Mouse (Mus musculus): ENCODE measurements around the gene Adgrl4. TPM values are rescaled to one million over a fixed set of nuclear protein-coding genes. Genes with fewer than 3 reads are reported as not detected.

The Adgrl4 gene
- 5.0 and 6.4 TPM in 2 replicates for polyA plus RNA-seq (2015; fragmentation: Nextera tagmentation; extraction: Ambion mirVana)

DNA sequence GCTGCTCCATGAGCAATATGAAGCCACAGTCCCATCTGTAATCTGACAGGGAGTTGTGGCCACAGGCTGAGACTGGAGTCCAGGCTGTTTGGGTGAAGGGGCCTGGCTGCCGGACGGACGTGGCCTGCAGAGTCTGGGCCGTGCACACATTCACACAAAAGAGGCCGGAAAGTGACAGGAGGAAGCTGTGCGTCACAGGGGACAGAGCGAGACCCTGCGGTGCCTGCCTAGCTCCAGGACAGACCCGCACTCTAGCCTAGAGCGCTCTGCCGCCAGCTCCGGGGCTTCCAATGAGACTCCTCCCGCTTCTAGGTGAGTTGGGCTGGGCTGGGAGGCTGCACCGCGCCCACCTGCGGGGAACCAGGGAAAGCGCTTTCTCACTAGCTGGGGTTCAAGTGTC is at the start of gene Adgrl4:
Gene Adgrl4, plus strand, starts transcription at position 195 of the 400 bp plus-strand sequence.
- peak; percentile 51; the same call in 1 of the 2 replicates for ATAC-seq (ENCODE audit: low FRiP score, low read depth)
- Histone ChIP-seq H3K9ac (peak within 1 kb of the TSS; percentile 51), H3K4me1 (peaks cover 8% of the 10 kb centered on the region), H3K4me3 (peak within 1 kb of the TSS; percentile 35), H3K27ac (no peak within 1 kb of the TSS), H3K9me3 (no peaks in the 10 kb centered on the region), H3K27me3 (peaks cover 13% of the 10 kb centered on the region), H3K36me3 (no peaks in the 10 kb centered on the region), H3K4me2 (replicated peaks) (peak within 1 kb of the TSS; percentile 66)
- 5% methylated on average over 17 of the region's 17 CpGs for WGBS

DNA sequence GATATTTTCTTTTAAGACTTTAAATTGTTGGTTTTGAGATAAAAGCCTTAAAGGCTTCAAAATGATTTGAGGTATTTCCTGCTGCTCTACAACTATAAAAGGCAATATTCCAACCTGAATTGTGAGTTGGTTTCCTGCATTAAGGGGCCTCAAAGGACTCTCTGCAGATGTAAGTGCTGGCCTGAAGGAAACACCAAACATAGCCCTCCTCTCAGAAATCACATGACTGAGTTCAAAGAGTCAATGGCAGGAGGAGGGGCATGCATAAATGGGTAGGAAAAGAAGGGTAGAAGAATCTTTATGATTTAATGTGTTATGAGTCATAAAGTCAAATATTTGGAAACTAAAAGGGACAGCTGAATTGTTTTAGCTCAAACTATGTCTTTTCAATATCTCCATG is 46.8 kb upstream of the Adgrl4 start:
- Histone ChIP-seq H3K27ac (no peak overlapping the region), H3K36me3 (no peaks in the 10 kb centered on the region), H3K9ac (no peak overlapping the region), H3K4me3 (no peak overlapping the region), H3K27me3 (peaks cover 4% of the 10 kb centered on the region), H3K4me1 (peaks cover 5% of the 10 kb centered on the region; the same call in 1 of the 2 replicates), H3K9me3 (no peaks in the 10 kb centered on the region), H3K4me2 (replicated peaks) (no peak overlapping the region)
- ATAC-seq (ENCODE audit: low FRiP score, low read depth): no peak

DNA sequence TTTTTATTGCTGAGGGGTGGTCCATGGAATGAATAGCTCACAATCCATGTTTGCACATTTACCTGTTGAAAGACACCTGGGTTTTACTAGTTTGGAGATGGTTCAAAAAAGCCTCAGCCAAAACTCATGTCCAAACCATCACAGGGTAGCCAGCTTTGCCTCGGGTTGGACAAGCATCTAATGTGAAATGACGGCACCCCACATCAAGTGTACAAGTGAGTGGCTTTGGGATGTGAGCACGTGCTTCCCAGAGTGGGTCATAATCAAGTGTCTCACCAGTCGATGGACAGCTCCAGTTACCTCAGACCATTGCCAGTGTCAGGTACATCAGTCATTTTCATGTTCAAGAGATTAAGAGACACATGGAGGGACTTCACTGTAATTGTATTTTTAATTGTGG is 44.8 kb upstream of the Adgrl4 start:
- no peak for ATAC-seq (ENCODE audit: low FRiP score, low read depth)
- H3K4me2 ChIP-seq (replicated peaks): no peak overlapping the region
- 89% methylated on average over 4 of the region's 4 CpGs for WGBS
- H3K4me3 ChIP-seq: no peak overlapping the region
- no peak overlapping the region for H3K27ac ChIP-seq
- no peak overlapping the region for H3K9ac ChIP-seq
- peaks cover 5% of the 10 kb centered on the region; the same call in 1 of the 2 replicates for H3K4me1 ChIP-seq
- no peaks in the 10 kb centered on the region for H3K9me3 ChIP-seq
- no peaks in the 10 kb centered on the region for H3K27me3 ChIP-seq
- H3K36me3 ChIP-seq: no peaks in the 10 kb centered on the region

DNA sequence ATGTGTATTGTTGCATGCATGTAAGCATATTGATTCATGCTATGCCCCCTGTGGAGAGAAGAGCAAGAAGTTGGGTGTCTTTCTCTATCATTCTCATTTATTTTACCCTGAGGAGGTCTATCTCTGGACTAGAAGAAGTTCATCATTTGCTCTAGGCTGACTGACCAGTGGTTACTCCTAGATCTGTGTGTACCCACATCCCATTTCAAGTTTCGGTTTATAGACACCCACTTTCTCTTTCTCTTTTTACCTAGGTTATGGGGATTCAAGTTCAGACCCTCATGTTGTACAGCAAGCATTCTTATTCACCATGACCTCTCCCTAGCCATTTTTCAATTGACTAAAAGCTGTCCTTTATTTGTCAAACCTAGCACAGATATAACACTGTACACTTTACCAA is 44.4 kb upstream of the Adgrl4 start:
- Histone ChIP-seq H3K4me1 (peaks cover 2% of the 10 kb centered on the region; the same call in 1 of the 2 replicates), H3K9ac (no peak overlapping the region), H3K9me3 (no peaks in the 10 kb centered on the region), H3K27ac (no peak overlapping the region), H3K27me3 (no peaks in the 10 kb centered on the region), H3K36me3 (no peaks in the 10 kb centered on the region), H3K4me3 (no peak overlapping the region), H3K4me2 (replicated peaks) (no peak overlapping the region)
- WGBS: 82% methylated on average over 1 of the region's 1 CpGs
- no peak for ATAC-seq (ENCODE audit: low FRiP score, low read depth)

DNA sequence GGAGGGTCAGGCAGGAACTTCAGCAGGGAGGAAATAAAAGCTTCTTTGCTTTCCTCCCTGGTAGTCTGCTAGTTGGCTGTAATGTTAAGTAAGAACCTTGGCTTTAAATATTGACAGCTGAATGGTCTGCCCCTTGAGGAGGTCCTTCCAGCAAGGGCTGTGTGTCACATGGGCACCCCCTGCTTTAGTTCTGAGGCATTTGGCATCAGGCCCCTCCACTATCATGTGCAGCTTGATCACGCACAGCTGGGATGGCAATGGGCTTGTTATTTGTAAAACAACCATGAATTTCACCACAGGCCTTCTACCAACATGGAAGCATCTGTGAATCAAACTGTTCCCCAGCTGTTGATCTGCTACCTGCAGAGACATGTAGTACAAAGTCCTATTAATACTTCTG is 38.4 kb upstream of the Adgrl4 start:
- no peak overlapping the region for H3K4me2 ChIP-seq (replicated peaks)
- no peaks in the 10 kb centered on the region for H3K36me3 ChIP-seq
- H3K9me3 ChIP-seq: no peaks in the 10 kb centered on the region
- no peak overlapping the region for H3K27ac ChIP-seq
- H3K27me3 ChIP-seq: no peaks in the 10 kb centered on the region
- 73% methylated on average over 1 of the region's 1 CpGs for WGBS
- H3K4me1 ChIP-seq: no peaks in the 10 kb centered on the region
- H3K9ac ChIP-seq: no peak overlapping the region
- no peak overlapping the region for H3K4me3 ChIP-seq
- ATAC-seq (ENCODE audit: low FRiP score, low read depth): no peak

DNA sequence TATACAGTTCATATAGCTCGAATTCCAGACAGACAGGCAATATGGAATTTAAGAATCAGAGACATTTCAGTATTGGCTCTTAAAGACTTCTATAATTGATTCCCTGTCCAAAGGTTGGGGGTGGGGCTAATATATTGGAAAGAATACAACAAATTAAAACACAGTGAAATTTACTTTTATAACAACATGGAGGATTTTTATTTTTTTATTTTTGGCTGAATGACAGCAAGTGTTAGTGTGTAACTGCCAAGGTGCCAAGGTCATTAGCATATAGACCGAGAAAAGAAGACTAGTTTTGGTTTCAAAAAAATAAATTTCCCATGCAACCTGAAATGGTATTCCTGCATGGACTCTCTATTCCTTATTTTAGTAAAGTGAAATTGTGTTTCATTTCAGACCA is 26.7 kb upstream of the Adgrl4 start:
- no peak for ATAC-seq (ENCODE audit: low FRiP score, low read depth)
- Histone ChIP-seq H3K36me3 (no peaks in the 10 kb centered on the region), H3K9ac (no peak overlapping the region), H3K4me3 (no peak overlapping the region), H3K27me3 (peaks cover 2% of the 10 kb centered on the region; the same call in 1 of the 2 replicates), H3K27ac (no peak overlapping the region), H3K9me3 (no peaks in the 10 kb centered on the region), H3K4me2 (replicated peaks) (no peak overlapping the region), H3K4me1 (no peaks in the 10 kb centered on the region)
- WGBS: 77% methylated on average over 2 of the region's 2 CpGs

DNA sequence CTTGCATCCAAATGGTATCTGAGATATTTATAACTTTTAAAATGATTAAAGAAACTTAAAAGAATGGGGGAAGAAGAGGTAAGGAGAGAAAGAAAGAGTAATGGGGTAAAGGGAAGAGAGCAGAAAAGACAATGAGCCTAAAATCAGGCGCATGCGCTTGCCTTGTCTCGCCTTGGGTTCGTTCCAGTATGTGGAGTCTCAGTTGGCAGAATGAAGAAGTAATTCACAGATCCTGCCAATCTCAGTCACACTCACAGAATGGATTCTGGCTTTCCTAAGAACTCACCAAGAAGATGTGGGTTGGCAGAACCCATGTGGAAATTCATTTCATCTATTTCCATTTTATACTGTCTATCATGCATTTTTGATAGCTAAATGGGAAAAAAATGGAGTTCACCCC is 26.2 kb upstream of the Adgrl4 start:
- Histone ChIP-seq H3K9ac (no peak overlapping the region), H3K27ac (no peak overlapping the region), H3K36me3 (no peaks in the 10 kb centered on the region), H3K27me3 (peaks cover 2% of the 10 kb centered on the region; the same call in 1 of the 2 replicates), H3K4me2 (replicated peaks) (no peak overlapping the region), H3K9me3 (no peaks in the 10 kb centered on the region), H3K4me3 (no peak overlapping the region), H3K4me1 (no peaks in the 10 kb centered on the region)
- 96% methylated on average over 4 of the region's 4 CpGs for WGBS
- ATAC-seq (ENCODE audit: low FRiP score, low read depth): no peak

DNA sequence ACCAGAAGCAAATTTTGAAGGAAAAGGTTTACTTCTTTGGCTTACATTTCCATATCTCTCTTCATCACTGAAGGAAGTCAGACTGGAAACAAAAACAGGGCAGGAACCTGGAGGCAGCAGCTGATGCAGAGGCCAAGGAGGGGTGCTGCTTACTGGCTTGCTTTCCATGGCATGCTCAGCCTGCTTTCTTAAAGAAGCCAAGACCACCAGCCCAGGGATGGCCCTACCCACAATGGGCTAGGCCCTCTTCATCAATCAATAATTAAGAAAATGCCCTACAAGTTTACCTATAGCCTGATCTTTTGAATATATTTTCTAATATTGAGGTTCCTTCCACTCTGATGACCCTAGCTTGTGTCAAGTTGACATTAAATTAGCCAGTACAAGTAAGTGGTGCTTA is 20.8 kb upstream of the Adgrl4 start:
- Histone ChIP-seq H3K36me3 (no peaks in the 10 kb centered on the region), H3K27me3 (peaks cover 5% of the 10 kb centered on the region; the same call in 1 of the 2 replicates), H3K9me3 (no peaks in the 10 kb centered on the region), H3K27ac (no peak overlapping the region), H3K4me1 (no peaks in the 10 kb centered on the region), H3K4me3 (no peak overlapping the region), H3K9ac (no peak overlapping the region), H3K4me2 (replicated peaks) (no peak overlapping the region)
- ATAC-seq (ENCODE audit: low FRiP score, low read depth): no peak

DNA sequence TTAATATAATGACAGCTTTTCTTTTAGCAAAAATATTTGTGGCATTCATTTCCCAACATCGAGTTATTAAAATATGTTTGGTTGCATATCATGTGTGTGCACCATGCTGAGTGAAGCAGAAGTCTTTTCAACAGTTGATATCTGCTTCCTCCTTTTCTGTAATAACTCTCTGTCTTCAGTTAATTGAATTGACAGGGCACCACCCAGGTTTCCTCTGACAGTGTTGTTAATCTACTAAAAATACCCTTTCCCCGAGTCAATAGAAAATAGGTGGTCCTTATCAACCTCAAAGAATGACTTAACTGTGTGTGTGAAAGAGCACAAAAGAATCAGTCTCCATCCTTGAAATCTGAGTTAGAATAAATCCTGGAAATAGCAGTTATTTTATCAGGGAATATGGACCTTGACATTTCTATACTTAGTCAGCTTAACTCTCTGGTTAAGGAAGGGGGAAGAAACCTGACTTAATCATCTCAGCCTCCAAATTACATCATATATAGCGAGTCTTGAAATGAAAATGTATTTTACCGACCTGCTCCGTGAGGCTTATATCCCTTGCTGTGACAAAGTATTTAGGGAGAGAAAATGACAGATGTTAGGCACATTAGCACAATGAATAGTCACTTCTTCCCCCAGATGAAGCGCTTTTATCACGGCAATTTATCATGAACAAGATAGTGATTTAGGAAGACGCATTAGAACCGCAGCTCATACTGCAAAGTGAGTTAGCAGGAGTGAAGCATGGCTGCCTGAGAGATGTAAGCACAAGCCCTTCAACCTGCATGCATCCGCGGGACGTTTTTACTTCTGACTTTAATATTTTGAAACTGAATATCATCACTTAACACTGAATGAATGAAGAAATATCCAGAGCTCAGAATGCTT is 19.8 kb upstream of the Adgrl4 start:
- 79% methylated on average over 12 of the region's 12 CpGs for WGBS
- ATAC-seq (ENCODE audit: low FRiP score, low read depth): no peak
- H3K27ac ChIP-seq: no peak overlapping the region
- H3K27me3 ChIP-seq: peaks cover 5% of the 10 kb centered on the region; the same call in 1 of the 2 replicates
- H3K9me3 ChIP-seq: no peaks in the 10 kb centered on the region
- H3K36me3 ChIP-seq: no peaks in the 10 kb centered on the region
- no peak overlapping the region for H3K4me2 ChIP-seq (replicated peaks)
- no peak overlapping the region for H3K9ac ChIP-seq
- no peaks in the 10 kb centered on the region for H3K4me1 ChIP-seq
- no peak overlapping the region for H3K4me3 ChIP-seq

DNA sequence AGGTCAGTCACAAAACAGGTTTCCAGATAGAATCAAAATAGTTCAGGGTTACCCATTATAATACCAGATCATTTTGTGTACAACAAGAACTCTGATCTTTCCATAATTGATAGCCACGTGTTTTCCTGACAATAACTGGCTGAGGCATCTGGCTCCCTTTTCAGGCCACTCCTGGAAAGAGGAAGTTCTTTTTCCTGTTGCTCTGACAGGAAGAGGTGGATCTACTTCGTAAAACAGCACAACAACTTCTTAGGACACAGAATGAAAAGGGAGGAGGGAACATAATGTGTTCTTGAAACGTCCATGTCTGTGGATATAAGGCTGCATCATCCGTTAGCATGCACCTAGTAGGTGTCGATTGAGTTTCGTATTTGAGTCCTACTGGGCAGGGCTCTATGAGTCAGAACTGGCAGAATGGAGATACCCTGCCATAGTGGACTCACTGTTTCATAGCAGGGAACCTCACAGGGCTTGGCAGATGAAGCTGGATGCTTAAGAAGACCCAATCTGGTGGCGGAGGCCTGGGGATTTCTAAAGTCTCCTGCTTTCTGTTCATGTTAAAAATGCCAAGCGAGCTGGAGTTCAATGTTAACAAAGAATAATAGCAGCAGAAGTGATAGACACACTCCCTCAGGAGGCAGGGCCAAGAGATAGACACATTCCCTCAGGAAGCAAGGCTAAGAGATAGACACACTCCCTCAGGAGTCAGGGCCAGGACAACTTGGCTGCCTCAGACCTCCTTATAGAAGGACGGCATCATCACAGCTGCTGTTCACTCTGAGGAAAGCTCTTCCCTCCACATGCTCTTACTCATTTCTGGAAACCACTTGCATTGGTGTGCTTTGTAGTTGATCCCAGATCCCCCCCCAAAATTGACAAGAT is 13.1 kb upstream of the Adgrl4 start:
- no peaks in the 10 kb centered on the region for H3K9me3 ChIP-seq
- no peak overlapping the region for H3K4me3 ChIP-seq

DNA sequence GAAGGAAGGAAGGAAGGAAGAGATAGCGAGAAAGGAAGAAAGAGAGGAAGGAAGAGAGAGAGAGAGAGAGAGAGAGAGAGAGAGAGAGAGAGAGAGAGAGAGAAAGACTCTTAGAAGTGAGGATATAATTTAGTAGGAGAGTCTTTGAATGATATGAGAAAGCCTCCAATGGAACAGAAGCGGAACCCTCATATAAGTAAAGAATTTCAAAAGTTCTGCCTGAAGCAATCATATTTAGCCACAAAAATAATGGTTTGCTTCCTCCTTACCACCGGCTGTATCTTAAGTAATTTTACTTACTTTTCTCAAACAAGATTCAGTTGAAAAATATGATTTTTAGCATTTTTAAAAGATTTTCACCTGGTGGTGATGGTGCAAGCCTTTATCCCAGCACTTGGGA is 7.6 kb upstream of the Adgrl4 start:
- Histone ChIP-seq H3K4me2 (replicated peaks) (no peak overlapping the region), H3K4me1 (no peaks in the 10 kb centered on the region), H3K27ac (no peak overlapping the region), H3K9ac (no peak overlapping the region), H3K9me3 (no peaks in the 10 kb centered on the region), H3K36me3 (no peaks in the 10 kb centered on the region), H3K27me3 (no peaks in the 10 kb centered on the region), H3K4me3 (no peak overlapping the region)
- 93% methylated on average over 3 of the region's 3 CpGs for WGBS
- ATAC-seq (ENCODE audit: low FRiP score, low read depth): no peak

More for the DNA sequence above, 13.1 kb upstream of the Adgrl4 start:
- no peak overlapping the region for H3K4me2 ChIP-seq (replicated peaks)
- 0 out of 2 replicates have a peak, but pooled peaks cover 3% of the 10 kb centered on the region for H3K27me3 ChIP-seq
- H3K36me3 ChIP-seq: no peaks in the 10 kb centered on the region
- no peaks in the 10 kb centered on the region for H3K4me1 ChIP-seq
- H3K9ac ChIP-seq: no peak overlapping the region
- H3K27ac ChIP-seq: no peak overlapping the region
- 81% methylated on average over 9 of the region's 9 CpGs for WGBS
- no peak for ATAC-seq (ENCODE audit: low FRiP score, low read depth)

DNA sequence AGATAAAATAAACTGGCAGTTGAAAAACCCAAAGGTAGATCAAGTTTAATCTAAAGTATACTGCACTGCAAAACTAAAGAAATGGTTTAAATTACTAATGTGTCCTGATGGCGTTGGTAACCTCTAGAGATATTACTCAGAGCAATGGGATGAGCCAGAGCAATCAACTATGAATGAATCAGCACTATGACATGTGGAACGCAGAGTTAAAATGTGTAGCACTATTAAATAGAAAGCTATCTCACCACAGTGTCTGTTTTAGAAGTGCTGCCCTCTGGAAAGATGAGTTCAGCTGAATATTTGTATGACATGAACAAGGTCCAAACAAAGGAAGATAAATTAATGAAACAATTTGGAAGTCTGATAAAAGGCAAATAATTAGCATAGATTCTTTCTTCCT is 6.2 kb upstream of the Adgrl4 start:
- Histone ChIP-seq H3K9me3 (no peaks in the 10 kb centered on the region), H3K27me3 (no peaks in the 10 kb centered on the region), H3K4me3 (no peak overlapping the region), H3K27ac (no peak overlapping the region), H3K9ac (no peak overlapping the region), H3K36me3 (no peaks in the 10 kb centered on the region), H3K4me1 (no peaks in the 10 kb centered on the region), H3K4me2 (replicated peaks) (no peak overlapping the region)
- ATAC-seq (ENCODE audit: low FRiP score, low read depth): no peak
- WGBS: 78% methylated on average over 2 of the region's 2 CpGs
